Comparison of ENCODE assay signal across 8 mouse cellular contexts in genomic region chr7:74012858-74013600, GRCm38 (mm10). TPM values are rescaled to one million over a fixed set of nuclear protein-coding genes. Genes with fewer than 3 reads are reported as not detected.
A peak's percentile ranks its signal among the peaks of the same experiment; 100 is the strongest.
DNase-seq lines count a peak whose midpoint lies in the region; ATAC-seq and TF ChIP-seq lines count a peak whose summit lies in the region.

No protein-coding gene starts in this region.

- ATAC-seq in hindbrain, embryonic 13.5 days (ENCODE audit: low FRiP score) = peak; percentile 62

- H3K4me2 ChIP-seq in hindbrain, embryonic 13.5 days = peak overlapping the region; percentile 66

- no peak for TF ChIP-seq CTCF in gastrocnemius, adult 2 months (IDR thresholded peaks at IDR 0.05)

- intact Hi-C loops in gastrocnemius, adult 2 months (cut with DNase I) = loop anchor here (10.0 kb wide), 1 partner anchor 358 kb away; no protein-coding TSS in a partner anchor

- peaks cover 53% of the 10 kb centered on the region for H3K4me1 ChIP-seq in hindbrain, embryonic 13.5 days (replicated peaks)

- peak overlapping the region; percentile 80 for H3K4me3 ChIP-seq in gastrocnemius, adult 2 months
- peak overlapping the region; percentile 98 for H3K4me3 ChIP-seq in hindbrain, embryonic 13.5 days

- no peak overlapping the region for H3K27ac ChIP-seq in gastrocnemius, adult 2 months
- H3K27ac ChIP-seq in hindbrain, embryonic 13.5 days = peak overlapping the region; percentile 99

- peak overlapping the region; percentile 100 for H3K9ac ChIP-seq in hindbrain, embryonic 13.5 days

- no peaks in the 10 kb centered on the region for H3K9me3 ChIP-seq in hindbrain, embryonic 13.5 days

- peak; percentile 20 for DNase-seq in gastrocnemius, adult 2 months
- no peak for DNase-seq in gastrocnemius, adult 8-10 months (ENCODE audit: low spot score in 2 of 2)
- peak; percentile 15 for DNase-seq in thymus, postnatal 4 days
- DNase-seq in thymus, postnatal 14 days = no peak
- peak; percentile 31 for DNase-seq in lung, postnatal 10 days
- no peak for DNase-seq in yolk sac, embryonic 10.5 days (ENCODE audit: low spot score)
- no peak for DNase-seq in thymus, postnatal 25 days

- H3K36me3 ChIP-seq in hindbrain, embryonic 13.5 days = no peaks in the 10 kb centered on the region

- WGBS in hindbrain, embryonic 13.5 days = under 1% methylated on average over 59 of the region's 70 CpGs

- peaks cover 4% of the 10 kb centered on the region; the same call in 1 of the 2 replicates for H3K27me3 ChIP-seq in hindbrain, embryonic 13.5 days

RNA-seq across cellular contexts. Expression of gene St8sia2, which starts 0.5 kb away (rescaled TPM):
- total RNA-seq in gastrocnemius, adult 2 months (2021) = under 1 TPM; 0.33 to 0.42 TPM
- total RNA-seq in gastrocnemius, adult 8-10 months (2022) = under 1 TPM; 0.05 to 0.48 (median 0.19) TPM
- polyA plus RNA-seq in hindbrain, embryonic 13.5 days (2015; fragmentation: Nextera tagmentation; extraction: Ambion mirVana) = 81.7 and 84.5 TPM in 2 replicates

Comparison
In these comparisons a context has a peak if more than half of its experiments do, and no peak if none do; other contexts are left out.
1. DNase-seq: peak in gastrocnemius, adult 2 months (single experiment), thymus, postnatal 4 days (single experiment) and lung, postnatal 10 days (single experiment); none in gastrocnemius, adult 8-10 months (0 of 2), thymus, postnatal 14 days (single experiment), yolk sac, embryonic 10.5 days (single experiment) and thymus, postnatal 25 days (single experiment).